Mouse (Mus musculus) forebrain, postnatal 0 days (tissue): ENCODE measurements around the gene Galnt10. TPM values are rescaled to one million over a fixed set of nuclear protein-coding genes. Genes with fewer than 3 reads are reported as not detected.

Experiments used
- ATAC-seq: fragments of 200-750 bp; cut with Nextera tagmentation; 2 replicates; pipeline ENCODE4 v1.8.0; 2017; ENCODE audit warnings: mild to moderate bottlenecking, moderate library complexity
- DNase-seq: peaks from one replicate; pipeline ENCODE4 v3.0.0-alpha.2; 2015
- H3K27ac ChIP-seq: fragments of 300-500 bp; sonication (generic); 2 replicates; pipeline ENCODE4 v1.5.1; 2014; ENCODE audit warnings: low read depth, mild to moderate bottlenecking, antibody characterized with exemption, low read length, moderate library complexity, mixed read lengths
- H3K27me3 ChIP-seq: fragments of 300-500 bp; sonication (generic); 2 replicates; pipeline ENCODE4 v1.6.1; 2014; ENCODE audit warnings: mild to moderate bottlenecking, low read length, mixed read lengths; ENCODE audit not compliant: insufficient read depth
- H3K36me3 ChIP-seq: fragments of 300-500 bp; sonication (generic); 2 replicates; pipeline ENCODE4 v1.6.1; 2014; ENCODE audit warnings: mild to moderate bottlenecking, moderate library complexity; ENCODE audit not compliant: insufficient read depth
- H3K4me1 ChIP-seq: fragments of 300-500 bp; sonication (generic); 2 replicates; pipeline ENCODE4 v1.6.1; 2014; ENCODE audit warnings: antibody characterized with exemption; ENCODE audit not compliant: insufficient read depth
- H3K4me2 ChIP-seq: fragments of 300-500 bp; sonication (generic); 2 replicates; pipeline ENCODE4 v1.6.1; 2014; ENCODE audit warnings: low read depth, mild to moderate bottlenecking, moderate library complexity
- H3K4me3 ChIP-seq: fragments of 300-500 bp; sonication (generic); 2 replicates; pipeline ENCODE4 v1.5.1; 2014; ENCODE audit warnings: low read depth, low read length, mixed read lengths
- H3K9ac ChIP-seq: fragments of 300-500 bp; sonication (generic); 2 replicates; pipeline ENCODE4 v1.6.1; 2014; ENCODE audit warnings: mild to moderate bottlenecking
- H3K9me3 ChIP-seq: fragments of 300-500 bp; sonication (generic); 2 replicates; pipeline ENCODE4 v1.6.1; 2016; ENCODE audit warnings: low read length
- CTCF ChIP-seq: sonication (generic); IDR thresholded peaks from 2 replicates; pipeline ENCODE4 v1.5.1; 2016; ENCODE audit warnings: antibody characterized with exemption, control low read depth, low read depth
- WGBS: fragments of 180-500 bp; shearing (Covaris S2); extraction: QIAGEN DNeasy Blood & Tissue Kit; methylation state at CpG from one replicate; pipeline ENCODE4 v1.1.7; 2014; 5-methylcytosine and 5-hydroxymethylcytosine counted together
- polyA plus RNA-seq: library from polyadenylated mRNA; unstranded; fragments of >200 nt; fragmentation: Nextera tagmentation; extraction: Ambion mirVana; gene quantifications from 2 replicates; pipeline ENCODE4 v1.2.1, GENCODE M21; 2015
- total RNA-seq: library from RNA; depleted of rRNA; stranded (reverse); fragments of >200 nt; gene quantifications from 2 replicates; pipeline ENCODE4 v1.2.3, GENCODE M21; 2014

The Galnt10 gene
- total and polyA plus RNA-seq, 2 experiments from 2014 or later = 9.5 to 20.7 TPM

DNA sequence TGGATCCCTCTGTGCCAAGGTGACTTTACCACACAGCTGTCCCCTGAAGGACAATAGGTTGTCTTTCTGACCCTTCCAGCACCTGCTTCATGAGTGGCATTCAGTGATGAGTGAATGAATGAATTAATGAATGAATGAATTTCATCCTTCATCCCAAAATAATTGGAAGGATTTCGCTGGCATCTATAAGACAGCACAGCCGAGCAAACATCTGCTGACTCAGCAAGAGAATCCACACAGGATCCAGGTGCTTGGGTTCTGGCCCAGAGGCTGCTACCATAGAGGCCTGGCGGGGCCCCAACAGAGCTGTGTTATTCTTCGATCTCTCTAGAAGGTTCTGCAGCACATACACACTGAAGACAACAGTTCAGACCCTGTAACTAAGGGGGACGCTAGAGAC, 125.5 kb downstream of the Galnt10 start:
- H3K4me3 ChIP-seq = no peak overlapping the region
- DNase-seq = no peak
- 86% methylated on average over 5 of the region's 5 CpGs for WGBS
- no peak overlapping the region for H3K9ac ChIP-seq
- TF ChIP-seq CTCF = no peak
- no peaks in the 10 kb centered on the region for H3K4me1 ChIP-seq
- H3K9me3 ChIP-seq = no peaks in the 10 kb centered on the region
- H3K27ac ChIP-seq = no peak overlapping the region
- no peak overlapping the region for H3K4me2 ChIP-seq
- H3K27me3 ChIP-seq = peaks cover 21% of the 10 kb centered on the region
- no peaks in the 10 kb centered on the region; the same call in 1 of the 2 replicates for H3K36me3 ChIP-seq
- ATAC-seq = no peak

DNA sequence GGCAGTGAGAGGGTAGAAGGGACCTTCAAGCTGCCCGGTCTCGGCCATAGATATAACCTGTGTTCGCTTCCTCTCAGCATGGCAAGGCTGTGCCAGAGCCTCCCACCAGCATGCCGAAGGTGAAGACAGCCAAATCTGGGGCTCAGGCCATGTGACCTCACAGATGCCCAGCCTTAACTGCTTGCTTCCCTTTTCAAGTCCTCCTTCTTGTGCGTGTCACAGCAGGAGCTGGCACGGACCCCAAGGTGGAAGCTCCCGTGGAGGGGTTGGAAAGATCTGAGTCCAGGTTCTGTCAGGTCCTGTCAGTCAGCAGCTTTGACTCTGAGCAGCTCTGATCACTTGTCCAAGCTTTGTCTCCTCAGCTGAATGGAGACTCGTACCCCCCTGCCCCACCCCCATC, 126.4 kb downstream of the Galnt10 start:
- no peaks in the 10 kb centered on the region; the same call in 1 of the 2 replicates for H3K36me3 ChIP-seq
- H3K4me3 ChIP-seq = no peak overlapping the region
- H3K4me1 ChIP-seq = no peaks in the 10 kb centered on the region
- H3K27me3 ChIP-seq = peaks cover 25% of the 10 kb centered on the region
- no peak overlapping the region for H3K9ac ChIP-seq
- no peak for TF ChIP-seq CTCF
- H3K4me2 ChIP-seq = no peak overlapping the region
- H3K9me3 ChIP-seq = no peaks in the 10 kb centered on the region
- DNase-seq (no peak), ATAC-seq (no peak)
- WGBS = 83% methylated on average over 8 of the region's 8 CpGs
- no peak overlapping the region for H3K27ac ChIP-seq

DNA sequence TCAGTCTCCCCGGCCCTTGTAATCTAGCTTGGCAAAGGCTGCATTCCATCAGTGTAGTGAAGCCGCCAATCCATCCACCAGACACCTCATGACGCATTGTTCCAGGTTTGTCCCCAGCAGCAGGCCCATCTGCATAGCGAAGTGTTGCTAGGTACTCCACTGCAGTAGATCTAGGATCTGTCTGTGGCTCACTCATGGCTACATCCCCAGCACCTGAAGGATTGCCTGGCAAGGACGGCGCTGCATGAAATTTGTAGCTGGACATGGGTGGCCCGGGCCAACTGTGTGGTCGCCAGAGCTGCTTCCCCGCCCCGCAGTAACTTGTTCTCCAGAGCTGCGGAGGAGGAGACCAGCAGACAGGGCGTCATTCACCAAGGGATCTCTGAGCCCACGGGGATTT, 128.2 kb downstream of the Galnt10 start:
- no peaks in the 10 kb centered on the region for H3K9me3 ChIP-seq
- H3K4me2 ChIP-seq = peak overlapping the region; percentile 5; the same call in 1 of the 2 replicates
- peak; percentile 23; the same call in 1 of the 2 replicates for ATAC-seq
- WGBS = 15% methylated on average over 13 of the region's 13 CpGs
- no peak overlapping the region for H3K4me3 ChIP-seq
- H3K9ac ChIP-seq = no peak overlapping the region
- H3K27ac ChIP-seq = no peak overlapping the region
- TF ChIP-seq CTCF = no peak
- DNase-seq = no peak
- peaks cover 29% of the 10 kb centered on the region for H3K27me3 ChIP-seq
- H3K4me1 ChIP-seq = no peaks in the 10 kb centered on the region
- H3K36me3 ChIP-seq = no peaks in the 10 kb centered on the region; the same call in 1 of the 2 replicates

DNA sequence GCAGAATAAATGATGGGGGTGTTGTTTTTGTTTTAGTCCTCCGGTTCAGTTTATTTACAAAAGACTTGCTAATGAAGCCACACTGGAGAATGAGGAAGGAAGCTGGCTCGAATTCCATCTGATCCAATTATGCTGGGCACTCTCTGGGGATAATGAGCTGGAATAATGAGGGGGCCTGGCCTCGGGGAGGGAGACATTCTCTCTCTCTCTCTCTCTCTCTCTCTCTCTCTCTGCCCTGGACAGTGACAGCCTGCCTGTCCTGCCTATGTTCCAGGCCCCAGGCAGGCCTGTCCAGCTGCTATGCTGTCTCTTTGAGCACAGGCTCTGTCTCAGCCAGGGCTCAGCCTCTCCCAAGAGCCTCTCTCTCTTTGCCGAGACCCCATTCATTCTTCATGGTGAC, 128.7 kb downstream of the Galnt10 start:
- H3K27ac ChIP-seq = no peak overlapping the region

DNA sequence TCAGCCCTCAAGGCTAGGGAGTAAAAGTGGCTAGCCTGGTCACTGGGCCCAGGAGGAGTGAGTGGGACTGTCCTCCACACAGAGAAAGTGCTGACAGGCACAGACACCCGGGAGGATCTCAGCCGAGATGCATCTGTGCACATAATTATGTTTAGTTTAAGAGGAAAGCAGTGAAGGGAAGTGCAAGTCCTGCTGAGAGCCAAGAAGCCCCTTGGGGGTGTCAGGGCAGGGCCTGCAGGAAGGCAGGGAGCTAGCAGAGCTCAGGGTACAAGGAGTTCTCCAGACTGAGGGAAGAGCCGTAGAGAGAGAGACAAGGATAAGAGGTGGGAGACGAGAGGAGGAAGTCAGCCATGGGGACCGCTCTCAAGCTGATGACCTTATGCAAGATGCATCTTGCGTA, 130.6 kb downstream of the Galnt10 start:
- peaks cover 22% of the 10 kb centered on the region for H3K27me3 ChIP-seq
- no peaks in the 10 kb centered on the region for H3K9me3 ChIP-seq
- ATAC-seq = no peak
- no peak for TF ChIP-seq CTCF
- H3K36me3 ChIP-seq = no peaks in the 10 kb centered on the region; the same call in 1 of the 2 replicates
- H3K4me1 ChIP-seq = no peaks in the 10 kb centered on the region
- H3K4me3 ChIP-seq = no peak overlapping the region
- H3K27ac ChIP-seq = no peak overlapping the region
- H3K9ac ChIP-seq = no peak overlapping the region
- DNase-seq = no peak
- H3K4me2 ChIP-seq = no peak overlapping the region
- 65% methylated on average over 6 of the region's 6 CpGs for WGBS

More for the DNA sequence above, 128.7 kb downstream of the Galnt10 start:
- ATAC-seq (peak; percentile 70), DNase-seq (peak; percentile 60)
- Histone ChIP-seq H3K9ac (no peak overlapping the region), H3K4me3 (no peak overlapping the region), H3K9me3 (no peaks in the 10 kb centered on the region), H3K36me3 (no peaks in the 10 kb centered on the region; the same call in 1 of the 2 replicates), H3K27me3 (peaks cover 29% of the 10 kb centered on the region), H3K4me1 (no peaks in the 10 kb centered on the region), H3K4me2 (peak overlapping the region; percentile 5; the same call in 1 of the 2 replicates)
- TF ChIP-seq CTCF = no peak
- WGBS = 3% methylated on average over 4 of the region's 4 CpGs

DNA sequence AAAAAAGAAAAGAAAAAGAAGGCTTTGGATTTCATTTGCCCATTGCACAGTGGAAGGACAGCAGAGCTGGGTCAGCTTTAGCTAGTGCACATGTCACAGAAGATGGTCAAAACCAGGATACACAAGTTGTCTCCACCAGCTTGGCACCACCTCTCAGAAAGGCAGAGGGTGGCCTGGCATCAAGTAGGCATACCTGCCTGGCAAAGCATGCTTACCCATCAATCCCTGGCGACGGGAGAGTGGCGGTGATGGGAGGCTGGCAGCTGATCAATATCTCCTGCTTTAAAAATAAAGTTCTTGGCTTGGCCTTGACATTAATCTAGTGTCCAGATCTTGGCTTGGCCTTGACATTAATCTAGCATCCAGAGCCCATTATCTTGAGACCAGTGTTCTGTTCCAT, 131.3 kb downstream of the Galnt10 start:
- DNase-seq = no peak
- H3K27ac ChIP-seq = no peak overlapping the region
- H3K36me3 ChIP-seq = no peaks in the 10 kb centered on the region; the same call in 1 of the 2 replicates
- 74% methylated on average over 3 of the region's 3 CpGs for WGBS
- no peak overlapping the region for H3K4me2 ChIP-seq
- no peak for TF ChIP-seq CTCF
- H3K9me3 ChIP-seq = no peaks in the 10 kb centered on the region
- H3K4me3 ChIP-seq = no peak overlapping the region
- ATAC-seq = no peak
- no peaks in the 10 kb centered on the region for H3K4me1 ChIP-seq
- no peak overlapping the region for H3K9ac ChIP-seq
- H3K27me3 ChIP-seq = peaks cover 20% of the 10 kb centered on the region

DNA sequence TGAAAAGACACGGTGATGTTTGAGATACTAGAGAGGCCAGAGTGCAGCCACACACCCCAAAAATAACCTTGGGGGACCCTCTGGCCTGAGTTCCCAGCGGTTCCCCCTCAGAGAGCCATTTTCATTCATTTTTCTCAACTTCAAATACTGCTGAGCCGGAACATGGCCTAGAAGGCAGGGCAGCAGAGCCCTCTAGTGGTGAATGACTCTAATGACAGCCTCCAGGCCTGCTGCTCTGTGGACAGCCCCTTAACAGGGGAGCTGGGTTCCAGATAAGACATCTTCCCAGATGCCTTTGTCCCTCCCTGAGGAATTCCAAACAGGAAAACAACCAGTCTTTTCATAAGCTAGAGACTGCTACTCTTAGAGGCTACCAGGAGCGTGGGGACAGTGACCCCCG, 133.1 kb downstream of the Galnt10 start:
- WGBS = 23% methylated on average over 5 of the region's 5 CpGs
- no peak overlapping the region; the same call in 1 of the 2 replicates for H3K9ac ChIP-seq
- ATAC-seq = peak; percentile 81
- TF ChIP-seq CTCF = peak; percentile 98
- DNase-seq = peak; percentile 90
- no peak overlapping the region for H3K4me3 ChIP-seq
- H3K27ac ChIP-seq = no peak overlapping the region
- H3K9me3 ChIP-seq = no peaks in the 10 kb centered on the region
- no peaks in the 10 kb centered on the region for H3K36me3 ChIP-seq
- H3K4me1 ChIP-seq = no peaks in the 10 kb centered on the region
- peaks cover 17% of the 10 kb centered on the region for H3K27me3 ChIP-seq
- H3K4me2 ChIP-seq = no peak overlapping the region
